Mouse (Mus musculus) neural tube, embryonic 11.5 days (tissue): ENCODE data around the gene Prkd1. TPM values are rescaled to one million over a fixed set of nuclear protein-coding genes. Genes with fewer than 3 reads are reported as not detected.

Experiments used
- ATAC-seq: fragments of 200-750 bp; cut with Nextera tagmentation; 2 replicates; pipeline ENCODE4 v1.8.0; 2017; ENCODE audit warnings: moderate number of reproducible peaks, mild to moderate bottlenecking, moderate TSS enrichment, moderate library complexity; ENCODE audit not compliant: insufficient read depth, low FRiP score, low TSS enrichment
- DNase-seq: peaks from one replicate; pipeline ENCODE4 v3.0.0-alpha.2; 2015; ENCODE audit warnings: low spot score
- H3K27ac ChIP-seq: fragments of 300-500 bp; sonication (generic); 2 replicates; pipeline ENCODE4 v1.5.1; 2014; ENCODE audit warnings: low read depth, mild to moderate bottlenecking, low read length
- H3K27me3 ChIP-seq: fragments of 300-500 bp; sonication (generic); 2 replicates; pipeline ENCODE4 v1.6.1; 2014; ENCODE audit warnings: mild to moderate bottlenecking, low read length, mixed read lengths; ENCODE audit not compliant: control insufficient read depth, insufficient read depth
- H3K36me3 ChIP-seq: fragments of 300-500 bp; sonication (generic); 2 replicates; pipeline ENCODE4 v1.6.1; 2014; ENCODE audit warnings: mild to moderate bottlenecking, low read length, moderate library complexity, mixed read lengths; ENCODE audit not compliant: control insufficient read depth, insufficient read depth
- H3K4me1 ChIP-seq: fragments of 300-500 bp; sonication (generic); 2 replicates; pipeline ENCODE4 v1.6.1; 2014; ENCODE audit warnings: low read length, mixed read lengths; ENCODE audit not compliant: control insufficient read depth, insufficient read depth
- H3K4me2 ChIP-seq: fragments of 300-500 bp; sonication (generic); 2 replicates; pipeline ENCODE4 v1.6.1; 2014; ENCODE audit warnings: low read depth, mild to moderate bottlenecking, moderate library complexity
- H3K4me3 ChIP-seq: fragments of 300-500 bp; sonication (generic); 2 replicates; pipeline ENCODE4 v1.5.1; 2014; ENCODE audit warnings: low read depth, low read length
- H3K9ac ChIP-seq: fragments of 300-500 bp; sonication (generic); 2 replicates; pipeline ENCODE4 v1.6.1; 2014; ENCODE audit warnings: mild to moderate bottlenecking, low read length
- H3K9me3 ChIP-seq: fragments of 300-500 bp; sonication (generic); 2 replicates; pipeline ENCODE4 v1.6.1; 2016; ENCODE audit warnings: low read length; ENCODE audit not compliant: control insufficient read depth
- WGBS: fragments of 180-500 bp; shearing (Covaris S2); extraction: QIAGEN DNeasy Blood & Tissue Kit; methylation state at CpG from one replicate; pipeline ENCODE4 v1.1.7; 2014; 5-methylcytosine and 5-hydroxymethylcytosine counted together
- polyA plus RNA-seq: library from polyadenylated mRNA; unstranded; fragments of >200 nt; fragmentation: Nextera tagmentation; extraction: Ambion mirVana; gene quantifications from 2 replicates; pipeline ENCODE4 v1.2.1, GENCODE M21; 2014

Gene Prkd1
- polyA plus RNA-seq, 1 experiment from 2014 or later, result 3.8 TPM

GRCm38 (mm10) chr12:50544855-50545609, 103.9 kb downstream of the Prkd1 start:
- Histone ChIP-seq H3K4me2 (no peak overlapping the region), H3K27me3 (no peaks in the 10 kb centered on the region), H3K9ac (no peak overlapping the region), H3K36me3 (no peaks in the 10 kb centered on the region), H3K9me3 (no peaks in the 10 kb centered on the region), H3K4me3 (no peak overlapping the region), H3K27ac (no peak overlapping the region), H3K4me1 (peaks cover 5% of the 10 kb centered on the region; the same call in 1 of the 2 replicates)
- WGBS, result 50% methylated on average over 8 of the region's 8 CpGs
- ATAC-seq (0 out of 2 replicates have a peak, but pooled peaks have one; percentile 39), DNase-seq (peak; percentile 26)

- Histone ChIP-seq H3K4me1 (peaks cover 5% of the 10 kb centered on the region; the same call in 1 of the 2 replicates), H3K4me3 (no peak overlapping the region), H3K27ac (no peak overlapping the region), H3K9ac (no peak overlapping the region), H3K36me3 (no peaks in the 10 kb centered on the region), H3K9me3 (no peaks in the 10 kb centered on the region), H3K4me2 (no peak overlapping the region), H3K27me3 (no peaks in the 10 kb centered on the region)
- DNase-seq (no peak), ATAC-seq (no peak)
- 89% methylated on average over 5 of the region's 5 CpGs for WGBS
Observed at GRCm38 (mm10) chr12:50540793-50541192, 108.1 kb downstream of the Prkd1 start.

- DNase-seq (no peak), ATAC-seq (no peak)
- no peaks in the 10 kb centered on the region for H3K36me3 ChIP-seq
- no peak overlapping the region for H3K9ac ChIP-seq
- WGBS, result 87% methylated on average over 3 of the region's 3 CpGs
- H3K27me3 ChIP-seq, result no peaks in the 10 kb centered on the region
- no peaks in the 10 kb centered on the region for H3K4me1 ChIP-seq
- no peak overlapping the region for H3K4me2 ChIP-seq
- H3K27ac ChIP-seq, result no peak overlapping the region
- H3K9me3 ChIP-seq, result no peaks in the 10 kb centered on the region
- H3K4me3 ChIP-seq, result no peak overlapping the region
Observed at GRCm38 (mm10) chr12:50538296-50538965, 110.5 kb downstream of the Prkd1 start.

- no peak for DNase-seq
- H3K4me3 ChIP-seq, result no peak overlapping the region
- no peaks in the 10 kb centered on the region for H3K36me3 ChIP-seq
- no peaks in the 10 kb centered on the region for H3K4me1 ChIP-seq
- 77% methylated on average over 2 of the region's 2 CpGs for WGBS
- no peak for ATAC-seq
- no peaks in the 10 kb centered on the region for H3K27me3 ChIP-seq
- no peak overlapping the region for H3K27ac ChIP-seq
- H3K9me3 ChIP-seq, result no peaks in the 10 kb centered on the region
- H3K9ac ChIP-seq, result no peak overlapping the region
- H3K4me2 ChIP-seq, result no peak overlapping the region
Observed at GRCm38 (mm10) chr12:50537761-50538160, 111.1 kb downstream of the Prkd1 start.

GRCm38 (mm10) chr12:50537006-50537405, 111.9 kb downstream of the Prkd1 start:
- 39% methylated on average over 1 of the region's 1 CpGs for WGBS
- no peak for DNase-seq
- H3K27ac ChIP-seq, result no peak overlapping the region

GRCm38 (mm10) chr12:50528633-50529032, 120.3 kb downstream of the Prkd1 start:
- Histone ChIP-seq H3K27me3 (no peaks in the 10 kb centered on the region), H3K4me2 (no peak overlapping the region), H3K36me3 (no peaks in the 10 kb centered on the region), H3K9ac (no peak overlapping the region), H3K9me3 (no peaks in the 10 kb centered on the region), H3K4me1 (no peaks in the 10 kb centered on the region), H3K4me3 (no peak overlapping the region), H3K27ac (no peak overlapping the region)
- ATAC-seq (no peak), DNase-seq (no peak)
- 91% methylated on average over 1 of the region's 1 CpGs for WGBS

More at GRCm38 (mm10) chr12:50537006-50537405, 111.9 kb downstream of the Prkd1 start:
- Histone ChIP-seq H3K36me3 (no peaks in the 10 kb centered on the region), H3K9me3 (no peaks in the 10 kb centered on the region), H3K4me1 (no peaks in the 10 kb centered on the region), H3K9ac (no peak overlapping the region), H3K27me3 (no peaks in the 10 kb centered on the region), H3K4me2 (no peak overlapping the region), H3K4me3 (no peak overlapping the region)
- no peak for ATAC-seq

GRCm38 (mm10) chr12:50524061-50524460, 124.8 kb downstream of the Prkd1 start:
- Histone ChIP-seq H3K4me3 (no peak overlapping the region), H3K4me1 (no peaks in the 10 kb centered on the region), H3K9ac (no peak overlapping the region), H3K4me2 (no peak overlapping the region), H3K27ac (no peak overlapping the region), H3K36me3 (no peaks in the 10 kb centered on the region), H3K27me3 (no peaks in the 10 kb centered on the region), H3K9me3 (no peaks in the 10 kb centered on the region)
- no peak for ATAC-seq
- no peak for DNase-seq
- WGBS, result 91% methylated on average over 2 of the region's 2 CpGs

- H3K36me3 ChIP-seq, result no peaks in the 10 kb centered on the region
- no peaks in the 10 kb centered on the region for H3K9me3 ChIP-seq
- WGBS, result 81% methylated on average over 2 of the region's 2 CpGs
- no peak overlapping the region for H3K4me3 ChIP-seq
- H3K4me1 ChIP-seq, result no peaks in the 10 kb centered on the region
- DNase-seq (no peak), ATAC-seq (no peak)
- H3K27ac ChIP-seq, result no peak overlapping the region
- H3K27me3 ChIP-seq, result no peaks in the 10 kb centered on the region
- H3K4me2 ChIP-seq, result no peak overlapping the region
- no peak overlapping the region for H3K9ac ChIP-seq
Observed at GRCm38 (mm10) chr12:50514526-50514925, 134.4 kb downstream of the Prkd1 start.
